Mouse (Mus musculus): ENCODE measurements around the gene Ino80e. TPM values are rescaled to one million over a fixed set of nuclear protein-coding genes. Genes with fewer than 3 reads are reported as not detected.

The Ino80e gene
- total and polyA plus RNA-seq, 3 experiments, result 93.0 to 476 (median 189) TPM

GRCm38 (mm10) chr7:126847421-126848398 lies 14.5 kb downstream of the Ino80e start:
- Histone ChIP-seq H3K27me3 (ENCODE audit: control insufficient read depth in 1 of 2, insufficient read depth in 2 of 2, low read length in 2 of 2) (peaks cover 5 to 6% of the 10 kb centered on the region in 2 experiments), H3K27ac (ENCODE audit: control insufficient read depth, low read depth, low read length) (no peak overlapping the region), H3K79me2 (ENCODE audit: control insufficient read depth, insufficient read depth, low read length, poor library complexity) (no peaks in the 10 kb centered on the region), H3K4me1 (ENCODE audit: control insufficient read depth in 1 of 2, insufficient read depth in 2 of 2, low read length in 2 of 2) (no peaks in the 10 kb centered on the region), H3K9ac (ENCODE audit: control insufficient read depth, low read depth, low read length, poor library complexity, severe bottlenecking) (no peak overlapping the region), H3K4me3 (ENCODE audit: control insufficient read depth in 1 of 2, insufficient read depth in 1 of 2, low read depth in 2 of 2, low read length in 2 of 2) (no peak overlapping the region), H3K36me3 (ENCODE audit: control insufficient read depth in 1 of 2, insufficient read depth in 2 of 2, low read length in 2 of 2) (no peaks in the 10 kb centered on the region), H3K9me3 (replicated peaks; ENCODE audit: insufficient read depth, low read length) (no peaks in the 10 kb centered on the region)
- no peak for TF ChIP-seq KAT2A (conservative IDR thresholded peaks at IDR 0.05; ENCODE audit: low read depth, low read length)
- TF ChIP-seq MAX (IDR thresholded peaks at IDR 0.05; ENCODE audit: low read length), result no peak
- TF ChIP-seq USF2 (IDR thresholded peaks at IDR 0.05; ENCODE audit: borderline replicate concordance in 1 of 2, insufficient read depth in 1 of 2, low read depth in 1 of 2, low read length in 2 of 2), result no peak
- no peak for TF ChIP-seq USF1 (IDR thresholded peaks at IDR 0.05; ENCODE audit: low read depth, low read length)
- no peak for TF ChIP-seq TCF12 (IDR thresholded peaks at IDR 0.05; ENCODE audit: low read depth, low read length)
- no peak for TF ChIP-seq CHD2 (IDR thresholded peaks at IDR 0.05; ENCODE audit: low read length)
- TF ChIP-seq NRF1 (IDR thresholded peaks at IDR 0.05; ENCODE audit: insufficient read depth, low read depth, low read length, poor library complexity, severe bottlenecking), result no peak
- TF ChIP-seq ZNF384 (IDR thresholded peaks at IDR 0.05; ENCODE audit: low read depth, low read length), result no peak
- TF ChIP-seq ZC3H11A (IDR thresholded peaks at IDR 0.05; ENCODE audit: low read depth, low read length), result no peak
- DNase-seq (ENCODE audit: low read depth, low spot score), result no peak

DNA sequence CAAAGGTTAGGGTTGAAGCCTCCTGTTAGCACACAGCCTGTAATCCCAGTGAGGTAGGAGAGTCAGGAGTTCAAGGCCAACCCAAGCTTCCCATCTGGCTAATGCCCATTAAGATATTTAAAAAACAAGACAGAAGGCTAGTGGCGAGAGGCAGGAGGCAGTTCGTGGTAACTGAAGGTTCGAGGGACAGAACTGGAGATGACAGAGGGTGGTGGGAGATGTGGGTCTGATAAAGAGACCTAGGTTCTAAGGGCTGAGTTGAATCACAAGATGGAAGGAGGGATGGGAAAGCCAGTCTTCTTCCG lies 15.1 kb downstream of the Ino80e start, which contains the start of gene Doc2a:
Gene Doc2a (plus strand): TSS at position 301 of the 305 bp plus-strand sequence.
- H3K79me2 ChIP-seq (ENCODE audit: control insufficient read depth, insufficient read depth, low read length, poor library complexity), result no peaks in the 10 kb centered on the region
- no peak within 1 kb of the TSS for H3K27ac ChIP-seq (ENCODE audit: control insufficient read depth, low read depth, low read length)
- H3K36me3 ChIP-seq (ENCODE audit: control insufficient read depth in 1 of 2, insufficient read depth in 2 of 2, low read length in 2 of 2), result no peaks in the 10 kb centered on the region
- H3K4me3 ChIP-seq (ENCODE audit: control insufficient read depth in 1 of 2, insufficient read depth in 1 of 2, low read depth in 2 of 2, low read length in 2 of 2), result no peak within 1 kb of the TSS
- no peak for DNase-seq (ENCODE audit: low read depth, low spot score)
- TF ChIP-seq NELFE (IDR thresholded peaks at IDR 0.05; ENCODE audit: low read depth, low read length), result no peak
- no peak for TF ChIP-seq TCF12 (IDR thresholded peaks at IDR 0.05; ENCODE audit: low read depth, low read length)
- no peak for TF ChIP-seq TBP (IDR thresholded peaks at IDR 0.05; ENCODE audit: low read depth, low read length)
- TF ChIP-seq ZMIZ1 (IDR thresholded peaks at IDR 0.05; ENCODE audit: low read depth, low read length), result no peak
- no peak for TF ChIP-seq MYC (IDR thresholded peaks at IDR 0.05; ENCODE audit: low read depth, low read length)
- TF ChIP-seq JUND (IDR thresholded peaks at IDR 0.05; ENCODE audit: low read depth, low read length), result no peak
- TF ChIP-seq MYB (IDR thresholded peaks at IDR 0.05; ENCODE audit: low read depth, low read length), result no peak
- no peak for TF ChIP-seq MAFK (IDR thresholded peaks at IDR 0.05; ENCODE audit: borderline replicate concordance, low read depth, low read length)
- TF ChIP-seq ETS1 (IDR thresholded peaks at IDR 0.05; ENCODE audit: low read depth, low read length), result no peak
- TF ChIP-seq MAX (IDR thresholded peaks at IDR 0.05; ENCODE audit: low read length), result no peak
- no peak for TF ChIP-seq SMC3 (IDR thresholded peaks at IDR 0.05; ENCODE audit: low read depth, low read length)
- TF ChIP-seq E2F4 (IDR thresholded peaks at IDR 0.05; ENCODE audit: borderline replicate concordance, low read depth, low read length), result no peak
- no peak for TF ChIP-seq USF2 (IDR thresholded peaks at IDR 0.05; ENCODE audit: borderline replicate concordance in 1 of 2, insufficient read depth in 1 of 2, low read depth in 1 of 2, low read length in 2 of 2)
- TF ChIP-seq EP300 (IDR thresholded peaks at IDR 0.05; ENCODE audit: low read depth in 1 of 2, low read length in 2 of 2), result no peak
- TF ChIP-seq USF1 (IDR thresholded peaks at IDR 0.05; ENCODE audit: low read depth, low read length), result no peak
- no peak for TF ChIP-seq RCOR1 (IDR thresholded peaks at IDR 0.05; ENCODE audit: low read depth, low read length)
- no peak for TF ChIP-seq RAD21 (IDR thresholded peaks at IDR 0.05; ENCODE audit: low read depth, low read length)
- no peak for TF ChIP-seq CHD2 (IDR thresholded peaks at IDR 0.05; ENCODE audit: low read length)
- no peak for TF ChIP-seq HCFC1 (IDR thresholded peaks at IDR 0.05; ENCODE audit: low read depth, low read length)
- H3K27me3 ChIP-seq (ENCODE audit: control insufficient read depth in 1 of 2, insufficient read depth in 2 of 2, low read length in 2 of 2), result peaks cover 5 to 6% of the 10 kb centered on the region in 2 experiments
- no peak within 1 kb of the TSS for H3K9ac ChIP-seq (ENCODE audit: control insufficient read depth, low read depth, low read length, poor library complexity, severe bottlenecking)
- H3K9me3 ChIP-seq (replicated peaks; ENCODE audit: insufficient read depth, low read length), result no peaks in the 10 kb centered on the region
- no peaks in the 10 kb centered on the region for H3K4me1 ChIP-seq (ENCODE audit: control insufficient read depth in 1 of 2, insufficient read depth in 2 of 2, low read length in 2 of 2)
